Mouse (Mus musculus) lung, postnatal 10 days (tissue): ENCODE measurements around the gene Tnrc18.
"Not testable (repeated sequence)": the region's sequence is repeated elsewhere in the genome, so short reads cannot be mapped to it uniquely, and the experiment has no call there.

Source experiments
- DNase-seq: peaks from one replicate; pipeline ENCODE4 v3.0.0; 2021

Tnrc18 gene

DNA sequence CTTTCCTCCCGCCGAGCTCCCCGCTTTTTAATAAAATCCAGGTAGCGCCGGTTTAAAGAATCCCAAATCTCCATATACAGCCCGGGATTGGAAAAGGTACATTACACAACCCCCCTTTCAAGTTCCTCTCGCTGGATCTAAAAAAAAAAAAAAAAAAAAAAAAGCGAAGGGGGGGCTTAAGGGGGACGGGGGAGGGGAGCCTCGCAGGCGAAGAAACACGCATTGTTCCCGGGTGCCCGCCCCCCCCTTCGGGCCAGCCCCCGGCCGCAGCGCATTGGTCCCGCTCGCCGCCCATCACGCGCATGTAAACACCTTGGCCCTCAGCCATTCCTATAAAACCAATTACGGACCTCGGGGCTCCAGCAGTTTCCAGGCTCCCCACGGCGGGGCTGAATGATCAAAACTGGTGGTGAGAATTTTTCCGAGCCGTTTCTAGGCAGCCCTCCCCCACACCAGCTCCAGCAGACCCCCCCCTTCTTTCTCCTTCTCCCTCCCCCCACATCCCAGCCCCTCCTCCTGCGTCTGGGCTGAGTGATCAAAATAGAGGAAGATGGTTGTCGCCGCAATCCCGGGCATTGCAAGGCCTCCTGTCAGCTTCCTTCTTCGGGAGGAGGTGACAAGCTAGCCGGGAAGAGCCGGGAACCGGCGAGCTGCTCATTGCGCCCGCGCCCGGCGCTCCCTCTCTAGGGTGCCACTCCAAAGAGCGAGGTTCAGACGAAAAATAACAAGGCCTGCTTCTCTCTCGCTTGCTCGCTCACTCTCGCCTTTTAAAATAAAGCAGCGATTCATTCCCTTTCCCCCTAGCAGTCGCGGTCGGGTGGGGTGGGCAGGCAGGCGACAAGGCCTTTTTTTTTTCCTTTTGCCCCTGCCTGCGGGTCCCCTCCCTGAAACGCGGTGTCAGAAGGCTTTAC lies at the start of gene Tnrc18:
Tnrc18 (minus strand) TSS at position 139 of the 911 bp plus-strand sequence.
- DNase-seq = peak; percentile 99

GRCm38 (mm10) chr5:142857763-142858229 lies 40.3 kb upstream of the Tnrc18 start:
- DNase-seq = no peak

DNA sequence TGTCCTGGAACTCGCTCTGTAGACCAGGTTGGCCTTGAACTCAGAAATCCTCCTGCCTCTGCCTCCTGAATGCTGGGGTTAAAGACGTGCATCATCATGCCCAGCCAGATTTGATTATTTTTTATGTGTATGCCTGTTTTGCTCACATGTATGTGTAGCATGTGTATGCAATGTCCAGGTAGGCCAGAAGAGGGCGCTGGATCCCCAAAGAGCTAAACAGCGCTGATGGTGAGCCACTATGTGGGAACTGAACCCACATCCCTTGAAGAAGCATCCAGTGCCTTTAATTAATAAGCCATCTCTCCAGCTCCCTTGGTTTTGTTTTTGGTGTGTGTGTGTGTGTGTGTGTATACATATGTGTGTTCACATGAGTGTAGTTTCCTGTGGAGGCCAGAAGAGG lies 38.9 kb upstream of the Tnrc18 start:
- no peak for DNase-seq

DNA sequence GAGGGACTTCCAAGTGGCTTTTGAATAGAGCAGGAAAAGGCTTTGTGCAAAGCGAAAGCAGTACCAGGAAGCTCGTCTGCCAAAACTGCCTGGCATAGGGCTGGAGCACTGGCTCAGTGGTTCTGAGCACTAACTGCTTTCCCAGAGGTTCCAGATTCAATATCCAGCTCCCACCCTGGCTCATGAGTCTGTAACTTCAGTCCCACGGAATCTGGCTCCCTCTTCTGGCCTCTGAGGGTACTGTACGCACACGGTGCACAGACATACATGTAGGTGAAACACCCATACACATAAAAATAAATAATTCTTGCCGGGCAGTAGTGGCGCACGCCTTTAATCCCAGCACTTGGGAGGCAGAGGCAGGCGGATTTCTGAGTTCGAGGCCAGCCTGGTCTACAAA lies 37.4 kb upstream of the Tnrc18 start:
- DNase-seq = peak; percentile 70

- DNase-seq = no peak
Measured at GRCm38 (mm10) chr5:142853585-142853984, 36.1 kb upstream of the Tnrc18 start.

GRCm38 (mm10) chr5:142851681-142852049 lies 34.2 kb upstream of the Tnrc18 start:
- no peak for DNase-seq

DNA sequence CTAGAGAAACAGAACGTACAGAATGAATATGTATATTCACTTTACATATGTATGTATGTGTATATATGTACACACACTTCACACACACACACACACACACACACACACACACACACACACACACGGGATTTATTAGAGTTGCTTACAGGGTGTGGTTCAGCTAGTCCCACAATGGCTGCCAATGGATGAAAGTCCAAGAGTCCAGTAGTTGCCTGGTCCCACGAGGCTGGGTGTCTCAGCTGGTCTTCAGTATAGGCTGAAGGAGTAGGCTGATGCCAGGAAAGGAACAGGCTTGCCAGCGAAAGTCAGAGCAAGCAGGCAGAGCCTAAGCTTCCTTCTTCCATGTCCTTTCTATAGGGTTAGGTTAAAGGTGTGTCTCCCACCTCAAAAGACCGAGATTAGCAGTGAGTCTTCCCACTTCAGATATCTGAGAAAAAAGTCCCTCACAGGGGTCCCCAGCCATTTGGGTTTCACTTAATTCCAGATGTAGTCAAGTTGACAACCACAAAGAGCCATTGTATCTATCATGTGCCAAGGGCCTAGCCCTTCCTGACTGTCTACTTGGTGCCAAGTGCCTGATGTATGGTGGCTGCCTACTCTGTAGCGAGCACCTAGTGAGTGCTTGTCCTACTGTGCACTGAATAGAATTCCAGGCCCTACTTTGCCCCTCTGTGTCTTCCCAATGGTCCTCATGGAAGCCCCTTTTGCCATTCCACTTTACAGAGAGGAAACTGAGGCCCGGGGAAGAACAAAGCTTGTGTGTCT lies 33.6 kb upstream of the Tnrc18 start:
- DNase-seq = no peak

GRCm38 (mm10) chr5:142850476-142850875 lies 33.0 kb upstream of the Tnrc18 start:
- no peak for DNase-seq

DNA sequence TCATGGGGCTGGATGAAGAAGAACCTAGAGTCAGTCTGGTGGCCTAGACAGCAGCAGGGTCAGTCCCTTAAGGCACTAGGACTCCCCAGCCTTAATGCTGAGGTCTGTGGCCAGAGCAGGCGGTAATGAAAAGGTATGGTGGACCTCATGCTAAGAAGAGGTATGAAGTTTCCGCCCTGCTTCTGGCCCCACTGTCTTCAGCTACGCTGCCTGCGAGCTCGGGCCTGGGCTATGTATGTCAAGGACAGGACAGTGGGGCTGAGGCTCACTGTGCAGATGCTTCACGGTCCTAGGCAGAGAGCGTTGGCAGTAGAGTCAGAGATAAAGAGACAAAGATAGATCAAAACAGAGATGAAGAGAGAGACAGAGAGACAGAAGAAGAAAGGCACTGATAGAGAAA lies 31.4 kb upstream of the Tnrc18 start:
- DNase-seq = no peak

- DNase-seq = no peak
Measured at GRCm38 (mm10) chr5:142848149-142848548, 30.7 kb upstream of the Tnrc18 start.

- DNase-seq = peak; percentile 34
Measured at GRCm38 (mm10) chr5:142844467-142844866, 27.0 kb upstream of the Tnrc18 start.

DNA sequence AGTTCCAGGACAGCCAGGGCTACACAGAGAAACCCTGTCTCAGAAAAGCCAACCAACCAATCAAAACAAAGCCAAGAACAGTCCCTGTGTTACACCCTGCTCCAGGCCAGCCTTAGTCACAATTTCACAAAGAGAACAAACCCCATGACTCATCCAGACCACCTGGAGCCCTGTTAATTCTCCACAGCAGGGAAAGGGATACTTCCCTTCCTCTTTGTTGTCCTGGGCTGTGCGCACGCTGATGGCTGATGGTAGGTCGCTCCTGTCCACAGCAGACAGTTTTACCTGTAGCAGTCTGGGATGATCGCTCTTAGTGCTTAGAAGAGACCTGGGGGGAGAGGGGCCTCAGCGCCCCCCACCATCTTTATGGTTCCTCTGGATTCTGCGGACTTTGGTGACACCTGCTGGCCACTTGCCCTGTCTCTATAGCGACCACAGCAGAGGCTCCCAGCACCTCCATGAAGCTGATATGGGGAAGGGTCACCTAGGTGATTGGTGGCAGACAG lies 24.7 kb upstream of the Tnrc18 start:
- DNase-seq = peak; percentile 32

- peak; percentile 60 for DNase-seq
Measured at GRCm38 (mm10) chr5:142841372-142842136, 24.1 kb upstream of the Tnrc18 start.

DNA sequence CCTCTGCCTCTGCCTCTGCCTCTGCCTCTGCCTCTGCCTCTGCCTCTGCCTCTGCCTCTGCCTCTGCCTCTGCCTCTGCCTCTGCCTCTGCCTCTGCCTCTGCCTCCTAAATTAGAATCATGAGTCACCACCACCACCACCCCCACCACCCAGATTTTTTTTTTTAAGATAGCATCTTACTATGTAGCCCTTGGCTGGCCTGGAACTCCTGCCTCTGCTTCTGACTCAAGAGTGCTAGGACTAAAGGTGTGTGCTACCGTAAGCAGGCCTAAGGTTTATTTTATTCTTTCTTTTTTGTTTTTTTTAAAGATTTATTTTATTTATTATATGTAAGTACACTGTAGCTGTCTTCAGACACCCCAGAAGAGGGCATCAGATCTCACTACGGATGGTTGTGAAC lies 20.0 kb upstream of the Tnrc18 start:
- DNase-seq = not testable (repeated sequence)

GRCm38 (mm10) chr5:142836891-142837290 lies 19.4 kb upstream of the Tnrc18 start:
- no peak for DNase-seq

DNA sequence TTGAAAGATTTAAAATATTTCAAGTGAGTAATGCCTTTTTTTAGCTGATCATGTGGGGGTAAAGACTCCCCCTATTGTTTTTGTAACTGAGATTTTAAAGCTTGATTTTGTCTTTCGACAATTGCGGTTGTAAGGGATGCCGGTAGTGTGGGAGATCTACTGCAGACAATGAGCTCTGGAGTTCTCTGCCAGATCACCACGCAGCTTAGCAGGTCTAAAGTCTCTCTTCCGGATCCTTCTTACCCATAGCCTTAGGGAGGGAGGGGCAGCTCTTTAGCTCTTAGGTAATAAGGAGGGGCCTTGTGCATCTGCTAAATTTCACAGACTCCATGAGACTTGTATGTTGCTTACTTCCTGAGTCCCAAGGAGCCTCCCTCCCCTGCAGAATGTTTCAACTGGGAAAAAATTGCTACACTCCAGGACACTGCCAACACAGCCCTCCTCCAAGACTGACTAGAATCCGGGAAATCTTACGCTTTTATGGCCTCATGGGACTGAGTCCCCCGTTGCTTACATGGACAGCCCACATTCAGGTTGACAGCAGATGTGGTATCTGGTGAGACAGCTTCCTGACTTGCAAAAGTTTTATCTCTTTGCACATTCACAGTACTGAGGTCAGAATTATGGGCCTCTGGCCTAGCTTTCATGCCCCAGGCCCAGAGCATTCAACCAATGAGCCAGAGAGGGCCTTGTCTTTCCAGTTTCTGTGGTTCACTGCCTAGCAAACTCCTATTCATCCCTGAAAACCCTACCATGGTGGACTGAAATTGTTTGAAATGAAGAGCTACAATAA lies 16.4 kb upstream of the Tnrc18 start:
- DNase-seq = no peak

GRCm38 (mm10) chr5:142826131-142826530 lies 8.7 kb upstream of the Tnrc18 start:
- no peak for DNase-seq

DNA sequence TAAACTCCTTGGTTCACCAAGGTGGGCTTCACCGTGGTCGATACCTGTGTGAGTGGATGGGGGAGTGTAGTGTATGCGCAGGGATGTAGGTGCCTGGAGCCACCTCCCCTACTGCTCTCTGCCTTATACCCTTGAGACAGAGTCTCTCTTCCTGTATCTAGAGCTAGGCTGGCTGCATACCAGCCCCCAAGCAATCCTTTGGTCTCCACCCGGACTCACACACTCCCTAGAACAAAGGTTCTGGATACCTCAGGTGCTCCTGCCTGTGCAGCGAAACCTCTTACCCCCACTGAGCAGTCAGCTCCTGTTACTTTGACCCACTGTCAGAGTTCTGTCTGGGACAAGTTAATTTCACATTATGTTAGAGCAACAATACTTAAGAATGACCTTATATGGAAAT lies 8.2 kb upstream of the Tnrc18 start:
- no peak for DNase-seq

DNA sequence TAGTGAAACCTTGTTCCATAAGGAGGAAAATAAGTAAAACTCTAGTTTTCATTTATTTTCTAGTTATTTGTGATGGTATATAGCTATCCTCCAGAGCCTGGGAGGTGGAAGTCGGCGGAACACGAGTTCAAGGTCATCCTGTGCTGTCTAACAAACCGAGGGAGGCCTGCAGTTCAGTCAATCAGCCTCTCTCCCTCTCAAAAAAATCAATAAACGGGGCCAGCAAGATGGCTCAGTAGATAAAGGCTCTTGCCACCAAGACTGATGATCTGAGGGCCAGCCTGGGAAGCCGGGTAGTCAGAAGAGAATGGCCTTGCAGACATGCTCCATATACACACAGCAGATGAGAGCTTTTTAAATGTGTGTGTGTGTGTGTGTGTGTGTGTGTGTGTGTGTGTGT lies 6.6 kb upstream of the Tnrc18 start:
- DNase-seq = no peak

GRCm38 (mm10) chr5:142823096-142824062 lies 5.9 kb upstream of the Tnrc18 start:
- DNase-seq = peak; percentile 94
